Mouse (Mus musculus): ENCODE results near the gene Gm20388.

DNA sequence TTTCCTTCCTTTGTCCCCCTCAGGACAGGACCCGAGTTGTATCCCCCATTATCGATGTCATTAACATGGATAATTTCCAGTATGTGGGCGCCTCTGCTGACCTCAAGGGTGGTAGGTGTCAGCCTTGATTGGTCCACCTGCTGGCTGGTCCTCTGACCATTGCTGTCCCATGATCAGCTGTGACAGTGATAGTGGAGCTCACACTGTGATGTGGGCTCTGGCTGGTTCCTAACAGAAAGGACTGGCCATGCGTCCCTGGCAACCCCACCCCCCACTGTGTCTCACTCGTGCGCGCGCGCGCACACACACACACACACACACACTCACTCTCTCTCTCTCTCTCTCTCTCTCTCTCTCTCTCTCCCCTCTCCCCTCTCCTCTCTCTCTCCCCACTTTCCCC is 4419.0 kb downstream of the Gm20388 start:
- TF ChIP-seq CHD2 (IDR thresholded peaks at IDR 0.05; ENCODE audit: low read depth, low read length), result no peak
- TF ChIP-seq ZNF384 (IDR thresholded peaks at IDR 0.05; ENCODE audit: low read depth, low read length), result no peak
- TF ChIP-seq HCFC1 (IDR thresholded peaks at IDR 0.05; ENCODE audit: borderline replicate concordance, insufficient read depth, low read length), result no peak
- TF ChIP-seq MAFK (IDR thresholded peaks at IDR 0.05; ENCODE audit: insufficient read depth, low read depth, low read length), result no peak
